ENCODE assay signal across 30 mouse cellular contexts in the genomic region with DNA sequence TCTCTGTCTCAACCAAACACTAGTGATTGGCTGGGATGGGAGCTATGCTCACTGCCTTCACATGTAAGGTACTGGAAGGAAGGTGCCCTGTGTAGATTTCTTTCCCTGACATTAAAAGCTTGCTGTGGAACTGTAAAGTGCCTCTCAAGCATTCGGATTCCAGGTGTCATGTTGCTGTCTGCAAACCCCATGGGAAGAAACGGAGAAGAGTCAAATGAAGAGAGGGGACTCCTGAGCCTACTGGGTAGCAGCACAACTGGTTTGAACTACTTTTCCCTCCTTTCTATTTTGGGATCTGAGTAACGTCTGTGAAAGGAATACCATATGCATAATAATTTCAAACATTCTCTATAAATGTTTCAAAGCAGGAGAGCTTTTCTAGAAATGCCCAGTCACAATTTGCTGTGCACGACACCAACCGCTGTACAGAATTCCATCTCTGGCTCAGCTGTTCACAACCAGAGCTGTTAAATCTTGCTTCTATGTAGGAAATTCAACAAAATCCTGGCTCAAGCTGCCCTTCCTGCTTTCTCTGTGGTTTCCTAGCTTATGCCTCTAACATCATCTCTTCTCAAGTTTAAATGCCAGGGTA.
DNase-seq lines count a peak whose midpoint lies in the region; ATAC-seq and TF ChIP-seq lines count a peak whose summit lies in the region.
"Had no signal": no experiment of that assay in that cellular context is flagged by ENCODE, and none has a peak within 500 bp of the region (broad histone marks: within the 10 kb centered on the region; RNA-seq: fewer than 3 reads in every experiment).

No protein-coding gene starts in this region.

- no peaks in the 10 kb centered on the region for H3K4me1 ChIP-seq in forebrain, postnatal 0 days (ENCODE audit: insufficient read depth)
- no peaks in the 10 kb centered on the region for H3K4me1 ChIP-seq in forebrain, embryonic 13.5 days
- H3K4me1 ChIP-seq in neural tube, embryonic 15.5 days, result no peaks in the 10 kb centered on the region
- no peaks in the 10 kb centered on the region for H3K4me1 ChIP-seq in limb, embryonic 14.5 days (ENCODE audit: control insufficient read depth, insufficient read depth, low read length)
- H3K4me1 ChIP-seq: forebrain, embryonic 12.5 days; limb, embryonic 12.5 days; liver, embryonic 12.5 days; neural tube, embryonic 12.5 days had no signal

- no peaks in the 10 kb centered on the region for H3K9me3 ChIP-seq in forebrain, postnatal 0 days (ENCODE audit: low read length)
- H3K9me3 ChIP-seq in forebrain, embryonic 13.5 days (replicated peaks), result no peaks in the 10 kb centered on the region
- H3K9me3 ChIP-seq in neural tube, embryonic 15.5 days (replicated peaks), result no peaks in the 10 kb centered on the region
- H3K9me3 ChIP-seq in limb, embryonic 14.5 days (ENCODE audit: control insufficient read depth, low read length), result no peaks in the 10 kb centered on the region
- H3K9me3 ChIP-seq: forebrain, embryonic 12.5 days; G1E; hindbrain, embryonic 12.5 days; limb, embryonic 12.5 days; liver, embryonic 12.5 days; neural tube, embryonic 12.5 days had no signal

- DNase-seq in forebrain, postnatal 0 days, result no peak
- DNase-seq in neural tube, embryonic 10.5 days (ENCODE audit: extremely low spot score, low spot score), result peak; percentile 9
- no peak for DNase-seq in limb, embryonic 14.5 days (ENCODE audit: low spot score)
- no peak for DNase-seq in layer of hippocampus, adult 18-20 months (ENCODE audit: low spot score in 2 of 2)
- DNase-seq in gastrocnemius, adult 8-10 months (ENCODE audit: low spot score in 2 of 2), result no peak
- DNase-seq: adrenal gland, adult 8-10 months; cerebellum, adult 11 months; cerebellum, postnatal 10 days; gastrocnemius, postnatal 36 days; heart, adult 18-20 months; heart, postnatal 36 days; kidney, adult 8-10 months; liver, postnatal 0 days; lung, postnatal 36 days; right cerebral cortex, postnatal 4 days; thymus, postnatal 4 days had no signal

- H3K27ac ChIP-seq in forebrain, postnatal 0 days (ENCODE audit: low read depth, low read length), result 0 out of 2 replicates have a peak overlapping the region, but pooled peaks have one; percentile 35
- no peak overlapping the region for H3K27ac ChIP-seq in forebrain, embryonic 13.5 days
- no peak overlapping the region for H3K27ac ChIP-seq in neural tube, embryonic 15.5 days (replicated peaks)
- no peak overlapping the region for H3K27ac ChIP-seq in limb, embryonic 14.5 days (replicated peaks; ENCODE audit: low read depth, low read length)
- H3K27ac ChIP-seq: forebrain, embryonic 12.5 days; hindbrain, embryonic 12.5 days; hindbrain, postnatal 0 days; kidney, postnatal 0 days; limb, embryonic 12.5 days; liver, embryonic 12.5 days; neural tube, embryonic 12.5 days had no signal

- H3K27me3 ChIP-seq in forebrain, postnatal 0 days (ENCODE audit: insufficient read depth, low read length), result no peaks in the 10 kb centered on the region
- no peaks in the 10 kb centered on the region for H3K27me3 ChIP-seq in forebrain, embryonic 13.5 days
- no peaks in the 10 kb centered on the region for H3K27me3 ChIP-seq in neural tube, embryonic 15.5 days (replicated peaks)
- no peaks in the 10 kb centered on the region for H3K27me3 ChIP-seq in limb, embryonic 14.5 days (ENCODE audit: control insufficient read depth, insufficient read depth, low read length)
- H3K27me3 ChIP-seq: forebrain, embryonic 12.5 days; hindbrain, embryonic 12.5 days; limb, embryonic 12.5 days; liver, embryonic 12.5 days; neural tube, embryonic 12.5 days had no signal

- no peak overlapping the region for H3K4me2 ChIP-seq in forebrain, postnatal 0 days (ENCODE audit: low read depth)
- H3K4me2 ChIP-seq in forebrain, embryonic 13.5 days, result no peak overlapping the region
- no peak overlapping the region for H3K4me2 ChIP-seq in neural tube, embryonic 15.5 days
- no peak overlapping the region for H3K4me2 ChIP-seq in limb, embryonic 14.5 days (replicated peaks; ENCODE audit: low read depth, low read length, severe bottlenecking)
- H3K4me2 ChIP-seq: forebrain, embryonic 12.5 days; heart, embryonic 11.5 days; hindbrain, embryonic 12.5 days; limb, embryonic 12.5 days; liver, embryonic 12.5 days; midbrain, embryonic 11.5 days; neural tube, embryonic 12.5 days had no signal

- no peak overlapping the region for H3K9ac ChIP-seq in forebrain, postnatal 0 days
- no peak overlapping the region for H3K9ac ChIP-seq in forebrain, embryonic 13.5 days
- H3K9ac ChIP-seq in neural tube, embryonic 15.5 days (replicated peaks), result no peak overlapping the region
- H3K9ac ChIP-seq in limb, embryonic 14.5 days (ENCODE audit: low read depth, low read length, severe bottlenecking), result no peak overlapping the region
- H3K9ac ChIP-seq: forebrain, embryonic 12.5 days; hindbrain, embryonic 12.5 days; limb, embryonic 12.5 days; liver, embryonic 12.5 days; liver, postnatal 0 days; neural tube, embryonic 12.5 days had no signal

- WGBS in forebrain, postnatal 0 days, result 68% methylated on average over 5 of the region's 5 CpGs
- 84% methylated on average over 5 of the region's 5 CpGs for WGBS in forebrain, embryonic 13.5 days
- WGBS in neural tube, embryonic 15.5 days, result 82% methylated on average over 5 of the region's 5 CpGs
- WGBS in limb, embryonic 14.5 days, result 44% methylated on average over 5 of the region's 5 CpGs

- no peak for TF ChIP-seq CTCF in forebrain, postnatal 0 days (IDR thresholded peaks at IDR 0.05; ENCODE audit: low read depth)

- TF ChIP-seq POLR2A in limb, embryonic 14.5 days (IDR thresholded peaks at IDR 0.05; ENCODE audit: borderline replicate concordance, extremely low read depth, insufficient read depth, insufficient read length), result no peak

- no peaks in the 10 kb centered on the region for H3K36me3 ChIP-seq in forebrain, postnatal 0 days (ENCODE audit: insufficient read depth)
- no peaks in the 10 kb centered on the region for H3K36me3 ChIP-seq in forebrain, embryonic 13.5 days (ENCODE audit: poor library complexity, severe bottlenecking)
- H3K36me3 ChIP-seq in neural tube, embryonic 15.5 days, result no peaks in the 10 kb centered on the region
- no peaks in the 10 kb centered on the region for H3K36me3 ChIP-seq in limb, embryonic 14.5 days (ENCODE audit: control insufficient read depth, insufficient read depth, low read length)
- H3K36me3 ChIP-seq: forebrain, embryonic 12.5 days; hindbrain, embryonic 12.5 days; limb, embryonic 12.5 days; liver, embryonic 12.5 days; neural tube, embryonic 12.5 days had no signal

- ATAC-seq in forebrain, postnatal 0 days, result peak; percentile 56
- no peak for ATAC-seq in forebrain, embryonic 13.5 days
- ATAC-seq in neural tube, embryonic 15.5 days (ENCODE audit: low FRiP score), result no peak
- ATAC-seq in limb, embryonic 14.5 days (ENCODE audit: low FRiP score, low read depth), result 0 out of 2 replicates have a peak, but pooled peaks have one; percentile 50
- ATAC-seq: hindbrain, postnatal 0 days; intestine, embryonic 16.5 days; liver, embryonic 12.5 days; liver, postnatal 0 days; midbrain, embryonic 16.5 days had no signal

- no peak overlapping the region for H3K4me3 ChIP-seq in forebrain, postnatal 0 days (ENCODE audit: low read depth, low read length)
- H3K4me3 ChIP-seq in forebrain, embryonic 13.5 days, result no peak overlapping the region
- no peak overlapping the region for H3K4me3 ChIP-seq in neural tube, embryonic 15.5 days (replicated peaks)
- no peak overlapping the region for H3K4me3 ChIP-seq in limb, embryonic 14.5 days (replicated peaks; ENCODE audit: low read length)
- H3K4me3 ChIP-seq: forebrain, embryonic 12.5 days; hindbrain, embryonic 12.5 days; limb, embryonic 12.5 days; liver, embryonic 12.5 days; neural tube, embryonic 12.5 days had no signal

Comparison
In these comparisons a context has a peak if more than half of its experiments do, and no peak if none do; other contexts are left out.
1. ATAC-seq: peak in forebrain, postnatal 0 days (single experiment) and limb, embryonic 14.5 days (single experiment); none in forebrain, embryonic 13.5 days (single experiment) and neural tube, embryonic 15.5 days (single experiment).